Mouse (Mus musculus) midbrain, embryonic 10.5 days (tissue): ENCODE measurements around the gene 1600002K03Rik. TPM values are rescaled to one million over a fixed set of nuclear protein-coding genes. Genes with fewer than 3 reads are reported as not detected.

ENCODE experiments used
- DNase-seq: peaks from one replicate; pipeline ENCODE4 v3.0.0-alpha.2; 2017; ENCODE audit warnings: low spot score
- H3K27ac ChIP-seq: fragments of 300-500 bp; sonication (generic); replicated peaks from 2 replicates; pipeline ENCODE4 v1.5.1; 2016; ENCODE audit warnings: mild to moderate bottlenecking
- H3K27me3 ChIP-seq: fragments of 300-500 bp; sonication (generic); 2 replicates; pipeline ENCODE4 v1.6.1; 2016; ENCODE audit warnings: low read depth, mild to moderate bottlenecking; ENCODE audit not compliant: poor library complexity, severe bottlenecking
- H3K36me3 ChIP-seq: fragments of 300-500 bp; sonication (generic); 2 replicates; pipeline ENCODE4 v1.6.1; 2016; ENCODE audit warnings: mild to moderate bottlenecking, moderate library complexity
- H3K4me1 ChIP-seq: fragments of 300-500 bp; sonication (generic); 2 replicates; pipeline ENCODE4 v1.6.1; 2016
- H3K4me3 ChIP-seq: fragments of 300-500 bp; sonication (generic); 2 replicates; pipeline ENCODE4 v1.5.1; 2016; ENCODE audit warnings: mild to moderate bottlenecking, moderate library complexity
- H3K9me3 ChIP-seq: fragments of 300-500 bp; sonication (generic); replicated peaks from 2 replicates; pipeline ENCODE4 v1.6.1; 2016; ENCODE audit warnings: mild to moderate bottlenecking
- WGBS: fragments of 180-500 bp; shearing (Covaris S2); methylation state at CpG from one replicate; pipeline ENCODE4 v1.1.7; 2016; 5-methylcytosine and 5-hydroxymethylcytosine counted together
- polyA plus RNA-seq: library from polyadenylated mRNA; unstranded; fragments of >200 nt; fragmentation: Nextera tagmentation; extraction: Ambion mirVana; gene quantifications from 2 replicates; pipeline ENCODE4 v1.2.1, GENCODE M21; 2016

The 1600002K03Rik gene
- polyA plus RNA-seq, 1 experiment from 2014 or later: 11.2 TPM

DNA sequence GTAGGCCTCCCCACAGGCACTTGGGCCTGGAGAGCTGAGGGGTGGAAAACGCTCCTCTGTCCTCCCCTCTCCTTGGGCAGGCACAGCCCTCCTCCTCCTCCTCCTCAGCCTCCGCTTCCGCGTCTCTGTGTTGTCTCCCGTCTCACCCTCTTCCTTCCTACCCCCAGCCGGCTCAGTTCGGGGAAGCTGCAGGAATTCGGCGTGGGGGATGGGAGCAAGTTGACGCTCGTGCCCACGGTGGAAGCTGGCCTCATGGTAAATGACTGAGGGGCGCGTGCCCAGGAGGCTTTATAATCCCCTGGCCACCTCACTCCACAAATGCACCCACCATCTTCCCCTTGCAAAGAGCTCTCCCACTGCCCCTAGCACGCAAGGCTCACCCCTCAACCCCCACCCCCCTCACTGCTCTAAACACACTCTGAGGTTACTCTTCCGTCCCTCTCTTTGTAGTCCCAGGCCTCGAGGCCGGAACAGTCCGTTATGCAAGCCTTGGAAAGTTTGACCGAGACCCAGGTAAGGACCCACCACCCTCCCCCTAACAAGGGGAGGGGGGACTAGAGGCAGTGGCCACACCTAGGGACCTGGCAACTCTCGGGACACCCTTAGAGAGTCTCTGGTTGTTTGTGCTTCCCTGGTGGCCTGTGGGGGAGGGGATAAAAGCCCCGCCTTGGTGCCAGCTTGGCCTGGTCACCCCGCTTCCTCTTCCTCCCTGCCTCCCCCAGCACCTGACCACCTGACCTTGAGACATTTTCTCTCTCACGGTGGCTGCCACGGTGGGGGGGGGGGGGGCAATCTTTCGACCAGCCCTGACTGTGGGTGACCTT lies 21.3 kb upstream of the 1600002K03Rik start:
- WGBS: 1% methylated on average over 25 of the region's 26 CpGs
- Histone ChIP-seq H3K27me3 (no peaks in the 10 kb centered on the region), H3K36me3 (peaks cover 72% of the 10 kb centered on the region), H3K4me1 (peaks cover 73% of the 10 kb centered on the region), H3K9me3 (no peaks in the 10 kb centered on the region), H3K4me3 (peak overlapping the region; percentile 99), H3K27ac (peak overlapping the region; percentile 100)
- peak; percentile 68 for DNase-seq

DNA sequence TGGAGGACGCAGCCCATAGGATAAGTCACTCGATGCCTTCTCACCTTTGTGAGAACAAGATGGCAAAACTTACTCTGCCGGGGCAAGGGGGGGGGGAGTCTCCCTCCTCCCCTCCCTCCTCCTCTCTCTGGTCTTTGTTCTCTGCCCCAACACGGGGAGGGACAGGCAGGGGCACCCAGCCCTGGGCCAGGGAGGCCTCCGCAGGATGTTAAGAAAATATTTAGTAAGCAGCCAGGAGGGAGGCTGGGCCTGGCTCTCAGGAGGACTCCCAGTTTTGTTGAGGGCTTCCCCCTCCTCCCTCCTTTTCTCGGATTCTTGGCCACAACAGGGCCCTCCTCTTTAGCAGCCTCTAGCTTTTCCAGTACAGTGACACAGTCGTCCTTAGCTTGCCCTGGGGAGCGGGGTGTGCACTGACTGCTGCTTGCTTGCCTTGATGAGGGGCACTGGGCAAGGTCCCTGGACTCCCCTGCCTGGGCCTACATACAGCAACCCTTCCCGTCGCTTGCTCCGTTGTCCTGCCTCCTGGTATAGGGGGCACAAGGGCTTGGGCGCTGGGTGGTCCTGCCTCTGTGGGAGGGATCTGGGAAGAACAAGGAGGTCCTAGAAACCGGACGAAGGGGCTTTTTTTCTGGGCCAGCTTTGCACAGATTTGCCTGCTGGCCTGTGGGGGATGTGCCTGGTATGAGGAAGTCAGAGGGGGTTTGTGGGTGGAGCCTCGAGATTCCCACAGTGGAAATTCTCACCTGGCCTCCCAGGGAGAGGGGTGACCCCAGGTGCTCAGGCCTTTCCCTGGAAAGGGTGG lies 20.5 kb upstream of the 1600002K03Rik start:
- no peaks in the 10 kb centered on the region for H3K9me3 ChIP-seq
- WGBS: 10% methylated on average over 15 of the region's 15 CpGs
- DNase-seq: peak; percentile 44
- H3K4me3 ChIP-seq: peak overlapping the region; percentile 99
- H3K27ac ChIP-seq: peak overlapping the region; percentile 100
- no peaks in the 10 kb centered on the region for H3K27me3 ChIP-seq
- H3K4me1 ChIP-seq: peaks cover 73% of the 10 kb centered on the region
- peaks cover 77% of the 10 kb centered on the region for H3K36me3 ChIP-seq

DNA sequence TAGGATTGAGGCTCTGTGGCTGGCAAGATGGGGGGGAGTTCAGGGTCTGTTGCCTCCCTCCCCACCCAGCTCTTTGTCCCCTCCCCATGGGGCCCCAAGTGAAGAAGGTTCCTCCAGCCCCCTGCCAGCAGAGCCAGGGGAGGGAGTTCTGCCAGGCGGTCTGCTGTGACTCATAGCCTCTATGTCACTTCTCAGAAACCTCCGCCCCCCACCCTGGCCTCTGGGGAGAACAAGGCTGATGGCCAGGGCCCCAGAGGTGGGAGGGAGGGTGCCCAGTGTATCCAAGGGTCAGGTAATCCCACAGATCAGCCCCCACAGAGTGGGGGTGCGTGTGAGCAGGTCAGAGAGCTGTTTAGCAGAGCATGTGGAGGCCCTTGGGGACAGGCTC lies 19.9 kb upstream of the 1600002K03Rik start:
- Histone ChIP-seq H3K27me3 (no peaks in the 10 kb centered on the region), H3K36me3 (peaks cover 81% of the 10 kb centered on the region), H3K27ac (peak overlapping the region; percentile 100), H3K4me1 (peaks cover 73% of the 10 kb centered on the region), H3K9me3 (no peaks in the 10 kb centered on the region), H3K4me3 (peak overlapping the region; percentile 99)
- no peak for DNase-seq
- 52% methylated on average over 3 of the region's 3 CpGs for WGBS

DNA sequence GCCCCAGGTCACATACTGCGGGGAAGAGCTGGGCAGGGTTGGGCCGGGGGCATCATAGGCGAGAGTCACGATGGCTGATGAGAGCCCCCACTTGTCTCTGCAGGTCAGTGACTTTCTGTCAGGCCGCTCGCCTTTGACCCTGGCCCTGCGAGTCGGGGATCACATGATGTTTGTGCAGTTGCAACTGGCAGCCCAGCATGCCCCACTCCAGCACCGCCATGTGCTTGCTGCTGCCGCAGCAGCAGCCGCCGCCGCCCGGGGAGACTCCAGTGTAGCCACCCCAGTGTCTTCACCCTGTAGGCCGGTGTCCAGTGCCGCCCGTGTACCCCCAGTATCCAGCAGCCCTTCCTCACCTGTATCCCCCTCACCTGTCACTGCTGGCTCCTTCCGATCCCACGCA lies 19.0 kb upstream of the 1600002K03Rik start:
- peak overlapping the region; percentile 100 for H3K27ac ChIP-seq

DNA sequence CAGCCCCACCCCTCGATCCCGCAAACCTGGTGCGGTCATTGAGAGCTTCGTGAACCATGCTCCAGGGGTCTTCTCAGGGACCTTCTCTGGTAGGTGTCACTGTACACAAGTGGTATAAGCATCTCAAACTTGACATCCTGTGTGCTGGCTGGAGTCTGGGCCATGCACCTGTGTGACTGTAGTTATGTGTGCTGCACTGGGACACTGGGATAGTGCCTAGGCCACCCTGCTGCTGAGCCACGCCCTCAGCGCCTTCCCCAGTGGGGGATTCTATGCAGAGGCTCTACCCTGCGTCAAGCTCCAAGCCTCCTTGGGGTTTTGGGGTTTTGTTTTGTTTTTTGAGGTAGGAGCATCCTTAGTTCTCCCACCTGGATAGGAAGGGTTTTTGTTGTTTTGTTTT lies 18.4 kb upstream of the 1600002K03Rik start:
- Histone ChIP-seq H3K9me3 (no peaks in the 10 kb centered on the region), H3K27me3 (no peaks in the 10 kb centered on the region), H3K4me3 (peak overlapping the region; percentile 99), H3K4me1 (peaks cover 82% of the 10 kb centered on the region), H3K27ac (peak overlapping the region; percentile 100; the same call in 1 of the 2 replicates), H3K36me3 (peaks cover 81% of the 10 kb centered on the region)
- no peak for DNase-seq
- WGBS: 93% methylated on average over 7 of the region's 7 CpGs

More for the DNA sequence above, 19.0 kb upstream of the 1600002K03Rik start:
- H3K27me3 ChIP-seq: no peaks in the 10 kb centered on the region
- H3K4me1 ChIP-seq: peaks cover 75% of the 10 kb centered on the region
- peaks cover 81% of the 10 kb centered on the region for H3K36me3 ChIP-seq
- H3K4me3 ChIP-seq: peak overlapping the region; percentile 99
- DNase-seq: no peak
- no peaks in the 10 kb centered on the region for H3K9me3 ChIP-seq
- 85% methylated on average over 19 of the region's 19 CpGs for WGBS

DNA sequence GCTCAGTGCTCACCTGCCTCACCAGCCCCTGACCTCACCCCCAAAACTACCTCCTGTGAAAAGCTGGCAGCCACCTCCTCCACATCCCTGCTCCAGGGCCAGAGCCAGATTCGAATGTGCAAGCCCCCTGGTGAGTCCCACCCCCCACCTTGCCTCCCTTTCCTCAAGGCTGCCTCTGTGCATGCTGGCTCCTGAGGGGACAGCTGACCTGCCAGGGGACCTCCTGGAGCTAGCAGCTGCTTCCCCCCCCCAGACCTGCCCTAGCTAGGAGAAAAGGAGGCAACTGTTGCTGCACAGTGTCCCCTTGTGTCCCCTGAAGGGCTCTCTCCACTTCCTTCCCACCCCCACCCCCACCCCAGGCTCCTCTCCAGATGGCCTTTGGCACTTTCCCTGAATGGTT lies 17.5 kb upstream of the 1600002K03Rik start:
- 79% methylated on average over 1 of the region's 1 CpGs for WGBS
- no peak for DNase-seq

DNA sequence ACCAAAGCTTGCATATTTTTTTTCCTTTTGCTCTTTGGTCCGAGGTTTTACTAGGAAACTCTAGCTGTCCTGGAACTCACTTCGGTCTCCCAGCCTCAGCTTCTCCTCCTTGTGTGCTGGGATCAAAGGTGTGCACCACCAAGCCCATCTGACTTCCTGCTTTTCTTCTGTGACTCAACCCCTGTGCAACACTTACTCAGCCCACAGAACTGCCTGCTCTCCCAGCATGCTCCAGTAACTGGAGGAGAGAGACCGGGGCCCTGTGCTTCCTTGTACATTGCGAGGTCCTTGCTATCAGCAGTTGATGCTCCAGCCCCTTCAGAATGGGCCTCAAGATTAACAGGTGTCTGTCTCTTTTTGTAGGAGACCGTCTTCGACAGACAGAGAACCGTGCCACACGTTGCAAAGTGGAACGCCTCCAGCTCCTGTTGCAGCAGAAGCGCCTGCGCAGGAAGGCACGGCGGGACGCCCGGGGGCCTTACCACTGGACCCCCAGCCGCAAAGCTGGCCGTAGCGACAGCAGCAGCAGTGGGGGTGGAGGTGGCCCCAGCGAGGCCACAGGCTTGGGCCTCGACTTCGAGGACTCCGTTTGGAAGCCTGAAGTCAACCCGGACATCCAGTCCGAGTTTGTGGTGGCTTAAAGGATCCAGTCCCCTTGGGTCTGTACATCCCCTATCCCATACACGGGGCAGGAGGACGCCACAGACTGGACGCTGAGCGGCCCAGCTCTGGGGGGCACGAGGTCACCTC lies 16.6 kb upstream of the 1600002K03Rik start:
- Histone ChIP-seq H3K4me1 (peaks cover 100% of the 10 kb centered on the region), H3K27ac (peak overlapping the region; percentile 19), H3K27me3 (no peaks in the 10 kb centered on the region), H3K36me3 (peaks cover 66% of the 10 kb centered on the region), H3K9me3 (no peaks in the 10 kb centered on the region), H3K4me3 (peak overlapping the region; percentile 27; the same call in 1 of the 2 replicates)
- WGBS: 91% methylated on average over 29 of the region's 29 CpGs
- DNase-seq: no peak

More for the DNA sequence above, 17.5 kb upstream of the 1600002K03Rik start:
- peaks cover 91% of the 10 kb centered on the region for H3K4me1 ChIP-seq
- peak overlapping the region; percentile 99 for H3K4me3 ChIP-seq
- H3K9me3 ChIP-seq: no peaks in the 10 kb centered on the region
- no peaks in the 10 kb centered on the region for H3K27me3 ChIP-seq
- H3K27ac ChIP-seq: 0 out of 2 replicates have a peak overlapping the region, but pooled peaks have one; percentile 23
- H3K36me3 ChIP-seq: peaks cover 75% of the 10 kb centered on the region

DNA sequence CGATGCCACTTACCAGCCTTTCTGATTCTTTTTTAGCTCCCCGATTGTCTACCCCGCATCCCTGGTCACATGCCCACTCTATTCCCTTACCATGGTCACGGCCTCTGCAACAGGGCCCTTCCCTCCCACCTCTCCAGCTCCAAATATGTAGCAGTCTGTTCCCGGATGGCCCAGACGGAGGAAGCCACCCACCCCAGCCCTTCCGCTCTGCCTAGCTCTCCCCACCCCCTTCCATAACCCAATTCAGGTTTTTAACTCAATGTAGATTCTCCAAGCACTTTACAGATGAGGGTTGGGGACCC lies 16.0 kb upstream of the 1600002K03Rik start:
- no peak for DNase-seq
- peak overlapping the region; percentile 27; the same call in 1 of the 2 replicates for H3K4me3 ChIP-seq
- 76% methylated on average over 7 of the region's 7 CpGs for whole genome bisulfite sequencing
- H3K27ac ChIP-seq: peak overlapping the region; percentile 19; the same call in 1 of the 2 replicates
- H3K9me3 ChIP-seq: no peaks in the 10 kb centered on the region
- peaks cover 100% of the 10 kb centered on the region for H3K4me1 ChIP-seq
- peaks cover 60% of the 10 kb centered on the region for H3K36me3 ChIP-seq
- no peaks in the 10 kb centered on the region for H3K27me3 ChIP-seq

DNA sequence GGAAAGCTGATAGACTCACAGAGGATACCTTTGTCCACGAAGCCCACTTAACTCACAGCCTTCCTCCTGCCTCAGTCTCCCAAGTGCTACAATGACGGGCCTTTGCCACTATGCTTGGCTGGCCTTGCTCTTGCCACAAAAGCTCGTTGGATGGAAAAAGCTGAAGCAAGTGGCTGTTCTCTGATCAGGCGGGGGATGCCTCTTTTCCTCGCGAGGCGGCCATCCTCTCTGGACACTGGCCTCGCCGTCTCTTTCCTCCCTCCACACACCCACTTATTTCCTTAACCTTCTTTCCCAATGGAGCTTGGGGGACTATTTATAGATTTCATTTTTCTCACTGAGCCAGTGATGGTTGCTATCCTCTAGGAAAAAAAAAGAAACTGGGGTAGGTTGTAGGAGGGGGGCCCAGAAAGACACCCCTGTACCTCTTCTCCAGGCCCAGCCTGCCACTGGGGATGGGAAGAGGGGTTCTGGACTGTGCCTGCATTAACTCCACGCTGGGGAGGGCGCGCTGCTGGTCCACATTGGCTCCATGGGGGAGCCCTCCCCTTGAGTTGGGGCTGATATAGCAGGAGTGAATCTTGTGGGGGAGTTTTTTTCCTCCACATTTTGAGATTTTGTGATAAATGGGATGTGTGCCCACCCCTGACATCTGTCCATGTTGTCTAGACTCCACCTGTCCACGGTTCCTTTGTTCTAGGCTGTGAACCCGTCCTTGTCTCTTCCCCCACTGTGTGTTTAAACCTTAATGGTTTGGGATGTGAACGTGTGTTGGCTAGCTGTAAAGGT lies 15.4 kb upstream of the 1600002K03Rik start:
- Histone ChIP-seq H3K36me3 (peaks cover 54% of the 10 kb centered on the region), H3K27me3 (no peaks in the 10 kb centered on the region), H3K4me3 (peak overlapping the region; percentile 27; the same call in 1 of the 2 replicates), H3K9me3 (no peaks in the 10 kb centered on the region), H3K27ac (peak overlapping the region; percentile 88; the same call in 1 of the 2 replicates), H3K4me1 (peaks cover 100% of the 10 kb centered on the region)
- WGBS: 61% methylated on average over 15 of the region's 15 CpGs
- no peak for DNase-seq

DNA sequence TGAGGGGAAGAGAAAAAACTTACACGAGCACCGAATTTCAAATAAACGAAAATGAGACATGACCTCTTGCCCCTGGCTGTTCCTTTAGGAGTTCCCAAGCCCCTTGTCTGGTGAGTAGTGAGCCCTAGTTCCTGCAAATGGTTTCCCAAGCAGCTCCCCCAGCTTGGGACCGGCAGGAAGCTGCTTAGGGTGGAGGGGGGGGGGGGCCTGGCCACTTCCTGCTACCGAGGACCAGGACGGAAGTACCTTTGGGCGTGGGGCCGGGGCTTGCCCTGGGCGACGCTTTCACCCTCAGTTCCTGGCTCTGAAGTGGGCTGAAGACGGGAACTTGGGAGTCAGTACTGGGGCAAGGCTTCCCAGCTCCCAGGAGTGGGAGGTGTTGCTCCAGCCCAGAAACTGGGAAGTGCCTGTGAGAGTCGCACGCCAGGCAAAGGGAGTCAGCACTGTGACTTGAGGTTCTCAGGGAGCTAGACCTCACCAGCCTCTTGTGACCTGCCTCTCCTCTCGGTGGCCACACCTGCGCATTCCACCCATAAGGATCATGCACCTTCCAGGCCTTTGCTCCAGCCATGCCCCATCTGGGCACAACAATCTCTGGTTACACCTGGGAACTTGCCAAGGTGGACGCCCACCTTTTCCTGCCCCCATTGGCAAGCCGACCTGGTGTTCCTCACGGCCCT lies 14.3 kb upstream of the 1600002K03Rik start:
- WGBS: 16% methylated on average over 18 of the region's 18 CpGs
- H3K4me1 ChIP-seq: peaks cover 99% of the 10 kb centered on the region
- H3K36me3 ChIP-seq: peaks cover 43% of the 10 kb centered on the region

DNA sequence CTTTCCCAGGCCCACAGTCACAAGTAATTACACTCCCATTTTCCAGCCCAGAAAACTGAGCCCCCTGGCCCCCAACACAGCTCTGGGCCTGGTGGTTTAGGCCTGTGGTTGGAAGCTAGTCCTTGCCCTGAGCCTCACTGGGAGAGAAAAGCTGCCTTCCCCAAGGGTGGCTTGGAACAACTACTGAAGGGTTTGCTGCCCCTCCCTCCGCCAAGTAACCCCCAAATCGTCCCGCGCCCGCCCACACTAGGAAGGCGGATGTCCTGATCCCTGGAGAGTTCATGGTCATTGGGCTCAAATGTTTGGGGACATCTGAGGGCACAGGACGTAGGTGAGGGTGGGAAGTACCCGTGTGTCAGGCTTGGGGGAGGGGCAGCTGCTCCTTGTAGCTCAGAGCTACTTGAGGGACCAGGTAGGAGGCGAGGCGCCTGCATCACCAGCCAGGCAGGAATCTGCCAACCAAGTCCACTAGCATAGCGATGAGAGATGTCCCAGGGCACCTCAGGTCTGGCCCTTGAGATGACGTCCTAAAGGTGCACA lies 13.7 kb upstream of the 1600002K03Rik start:
- Histone ChIP-seq H3K4me1 (peaks cover 98% of the 10 kb centered on the region), H3K36me3 (peaks cover 36% of the 10 kb centered on the region), H3K27ac (peak overlapping the region; percentile 88), H3K9me3 (no peaks in the 10 kb centered on the region), H3K27me3 (peaks cover 6% of the 10 kb centered on the region), H3K4me3 (peak overlapping the region; percentile 51)
- 12% methylated on average over 12 of the region's 12 CpGs for WGBS
- no peak for DNase-seq

More for the DNA sequence above, 14.3 kb upstream of the 1600002K03Rik start:
- peak; percentile 68 for DNase-seq
- Histone ChIP-seq H3K27me3 (no peaks in the 10 kb centered on the region), H3K27ac (peak overlapping the region; percentile 88), H3K4me3 (peak overlapping the region; percentile 51), H3K9me3 (no peaks in the 10 kb centered on the region)
